Mouse (Mus musculus) midbrain, embryonic 16.5 days (tissue): ENCODE data around the gene Tha1. TPM values are rescaled to one million over a fixed set of nuclear protein-coding genes. Genes with fewer than 3 reads are reported as not detected.

ENCODE experiments used
- ATAC-seq: fragments of 200-750 bp; cut with Nextera tagmentation; 2 replicates; pipeline ENCODE4 v1.8.0; 2017; ENCODE audit warnings: moderate TSS enrichment
- H3K27ac ChIP-seq: fragments of 300-500 bp; sonication (generic); 2 replicates; pipeline ENCODE4 v1.5.1; 2014; ENCODE audit warnings: mild to moderate bottlenecking, low read length, mixed read lengths
- H3K27me3 ChIP-seq: fragments of 300-500 bp; sonication (generic); 2 replicates; pipeline ENCODE4 v1.6.1; 2014; ENCODE audit warnings: low read depth, low read length, mixed read lengths; ENCODE audit not compliant: control insufficient read depth, insufficient read depth
- H3K36me3 ChIP-seq: fragments of 300-500 bp; sonication (generic); 2 replicates; pipeline ENCODE4 v1.6.1; 2014; ENCODE audit warnings: mild to moderate bottlenecking, low read length, moderate library complexity, mixed read lengths; ENCODE audit not compliant: control insufficient read depth, insufficient read depth
- H3K4me1 ChIP-seq: fragments of 300-500 bp; sonication (generic); 2 replicates; pipeline ENCODE4 v1.6.1; 2014; ENCODE audit warnings: mild to moderate bottlenecking, low read length, mixed read lengths; ENCODE audit not compliant: control insufficient read depth, insufficient read depth
- H3K4me2 ChIP-seq: fragments of 300-500 bp; sonication (generic); 2 replicates; pipeline ENCODE4 v1.6.1; 2014; ENCODE audit warnings: mild to moderate bottlenecking, low read length, mixed read lengths
- H3K4me3 ChIP-seq: fragments of 300-500 bp; sonication (generic); 2 replicates; pipeline ENCODE4 v1.5.1; 2014; ENCODE audit warnings: low read depth, mild to moderate bottlenecking, low read length, moderate library complexity, mixed read lengths
- H3K9ac ChIP-seq: fragments of 300-500 bp; sonication (generic); 2 replicates; pipeline ENCODE4 v1.6.1; 2014; ENCODE audit warnings: low read depth, low read length, mixed read lengths
- H3K9me3 ChIP-seq: fragments of 300-500 bp; sonication (generic); replicated peaks from 2 replicates; pipeline ENCODE4 v1.6.1; 2014; ENCODE audit warnings: mild to moderate bottlenecking, low read length, mixed read lengths; ENCODE audit not compliant: control insufficient read depth, poor library complexity, severe bottlenecking
- WGBS: fragments of 180-500 bp; shearing (Covaris S2); extraction: QIAGEN DNeasy Blood & Tissue Kit; methylation state at CpG from one replicate; pipeline ENCODE4 v1.1.7; 2014; 5-methylcytosine and 5-hydroxymethylcytosine counted together
- polyA plus RNA-seq: library from polyadenylated mRNA; unstranded; fragments of >200 nt; fragmentation: Nextera tagmentation; extraction: Ambion mirVana; gene quantifications from 2 replicates; pipeline ENCODE4 v1.2.1, GENCODE M21; 2015

Tha1 gene
- polyA plus RNA-seq, 1 experiment from 2014 or later = 5.0 TPM

DNA sequence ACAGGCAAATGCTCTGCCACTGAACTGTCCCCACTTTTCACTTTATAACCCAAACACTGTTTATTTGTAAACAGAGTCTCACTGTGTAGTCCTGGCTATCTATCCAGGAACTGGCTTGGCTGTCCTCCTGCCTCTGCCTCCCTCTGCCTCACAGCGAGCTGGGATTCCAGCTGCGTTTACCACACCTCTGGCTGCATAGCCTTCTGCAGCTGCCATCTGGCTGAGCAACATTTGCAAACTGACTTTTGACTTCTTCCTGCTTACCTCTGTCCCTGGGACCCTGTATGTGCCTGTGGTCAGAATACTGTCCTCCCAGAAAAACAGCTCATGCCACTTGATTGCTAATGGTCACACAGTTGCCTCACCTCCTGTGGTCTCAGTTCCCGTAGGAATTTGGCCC lies 45.9 kb downstream of the Tha1 start:
- Histone ChIP-seq H3K4me2 (no peak overlapping the region), H3K27me3 (no peaks in the 10 kb centered on the region), H3K36me3 (no peaks in the 10 kb centered on the region), H3K4me1 (peaks cover 21% of the 10 kb centered on the region), H3K9ac (no peak overlapping the region), H3K4me3 (no peak overlapping the region), H3K9me3 (no peaks in the 10 kb centered on the region), H3K27ac (no peak overlapping the region)
- 78% methylated on average over 3 of the region's 3 CpGs for WGBS
- no peak for ATAC-seq

DNA sequence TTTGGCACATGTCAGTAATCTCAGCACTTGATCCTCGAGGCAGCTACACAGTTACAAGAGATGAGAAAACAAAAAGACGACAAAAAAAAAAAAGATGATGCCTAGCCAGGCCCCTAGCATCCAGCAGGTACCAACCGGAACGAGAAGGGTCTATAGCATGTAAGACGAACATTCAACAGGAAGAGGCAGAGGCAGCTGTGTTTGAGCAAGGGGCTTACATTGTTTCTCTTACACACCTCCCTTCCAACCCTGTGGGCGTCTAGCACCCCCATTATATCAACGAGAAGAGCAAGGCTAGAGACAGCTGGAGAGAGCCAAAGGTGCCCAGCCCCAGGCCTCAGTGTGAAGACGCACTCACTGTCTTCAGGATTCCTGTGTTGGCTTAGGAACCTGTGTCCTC lies 46.4 kb downstream of the Tha1 start:
- Histone ChIP-seq H3K9ac (no peak overlapping the region), H3K27ac (no peak overlapping the region), H3K9me3 (no peaks in the 10 kb centered on the region), H3K36me3 (no peaks in the 10 kb centered on the region), H3K4me3 (no peak overlapping the region), H3K27me3 (no peaks in the 10 kb centered on the region), H3K4me1 (peaks cover 19% of the 10 kb centered on the region), H3K4me2 (no peak overlapping the region)
- ATAC-seq = no peak
- WGBS = 73% methylated on average over 8 of the region's 8 CpGs

DNA sequence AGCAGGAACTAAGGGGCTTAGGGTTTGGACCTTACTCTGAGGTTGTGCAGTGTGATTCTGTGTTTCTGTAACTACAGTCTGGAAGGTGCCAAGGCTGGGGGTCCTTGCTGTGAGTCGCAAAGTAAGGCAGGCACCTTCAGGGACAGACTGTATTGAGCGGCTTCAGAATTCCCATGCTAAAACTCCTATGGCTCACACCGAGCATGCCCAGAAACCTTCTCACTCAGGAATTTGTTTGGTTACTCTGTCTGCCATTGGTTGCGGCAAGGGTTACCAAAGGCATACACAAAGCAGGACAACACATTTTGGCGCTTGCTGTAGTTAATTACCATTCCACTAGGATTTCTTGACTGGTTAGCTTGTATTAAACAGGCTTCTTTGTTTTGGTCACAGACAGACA lies 47.1 kb downstream of the Tha1 start:
- Histone ChIP-seq H3K9ac (peak overlapping the region; percentile 62), H3K4me2 (peak overlapping the region; percentile 79), H3K27ac (peak overlapping the region; percentile 38; the same call in 1 of the 2 replicates), H3K36me3 (no peaks in the 10 kb centered on the region), H3K4me1 (peaks cover 19% of the 10 kb centered on the region), H3K9me3 (no peaks in the 10 kb centered on the region), H3K4me3 (peak overlapping the region; percentile 39), H3K27me3 (no peaks in the 10 kb centered on the region)
- 6% methylated on average over 5 of the region's 5 CpGs for WGBS
- ATAC-seq = peak; percentile 36; the same call in 1 of the 2 replicates

DNA sequence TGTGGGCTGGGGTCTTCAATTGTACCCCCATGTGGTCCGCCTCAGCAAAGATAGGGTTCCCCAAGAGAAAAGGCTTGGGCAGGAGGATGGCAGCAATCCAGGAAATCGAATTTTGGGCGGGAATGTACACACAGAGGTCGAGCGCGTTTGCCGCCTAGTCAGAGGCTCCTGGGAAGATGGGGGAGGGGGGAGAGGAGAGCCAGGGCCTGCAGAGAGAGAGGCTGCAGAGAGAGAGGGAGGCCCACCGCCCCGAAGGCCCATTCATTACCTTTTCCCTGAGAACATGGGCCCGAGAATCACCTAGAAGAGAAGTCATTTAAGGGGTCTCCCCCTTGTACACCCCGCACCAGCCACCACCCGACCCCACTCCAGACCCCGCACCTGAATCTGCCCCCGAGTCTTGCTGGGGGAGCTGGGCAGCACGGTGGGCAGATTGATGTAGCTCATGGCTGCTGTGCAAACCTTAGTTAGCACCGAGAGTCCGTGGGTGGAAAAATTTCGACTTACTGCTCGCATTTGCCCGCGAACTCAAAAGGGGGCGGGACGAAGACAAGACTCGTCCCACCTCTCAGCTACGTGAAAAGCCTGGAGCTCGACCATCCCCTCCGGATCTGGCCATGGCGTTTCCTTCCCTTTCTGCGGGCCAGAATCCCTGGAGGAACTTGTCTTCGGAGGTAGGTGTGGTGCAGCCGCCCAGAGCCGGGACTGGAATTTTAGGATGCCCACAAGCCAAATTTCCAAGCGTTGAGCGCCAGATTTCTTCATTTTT lies 47.8 kb downstream of the Tha1 start, which contains the start of the genes Afmid and Tk1:
Gene Afmid, plus strand, starts transcription at position 592 of the 769 bp plus-strand sequence.
Gene Tk1, minus strand, starts transcription at position 760 of the 769 bp plus-strand sequence.
- peak; percentile 40; the same call in 1 of the 2 replicates for ATAC-seq
- peak within 1 kb of the TSS; percentile 79 for H3K4me2 ChIP-seq
- H3K27me3 ChIP-seq = no peaks in the 10 kb centered on the region
- peak within 1 kb of the TSS; percentile 62 for H3K9ac ChIP-seq
- no peaks in the 10 kb centered on the region for H3K9me3 ChIP-seq
- H3K36me3 ChIP-seq = no peaks in the 10 kb centered on the region
- peak within 1 kb of the TSS; percentile 38; the same call in 1 of the 2 replicates for H3K27ac ChIP-seq
- under 1% methylated on average over 34 of the region's 34 CpGs for WGBS
- peak within 1 kb of the TSS; percentile 39 for H3K4me3 ChIP-seq
- H3K4me1 ChIP-seq = peaks cover 19% of the 10 kb centered on the region

DNA sequence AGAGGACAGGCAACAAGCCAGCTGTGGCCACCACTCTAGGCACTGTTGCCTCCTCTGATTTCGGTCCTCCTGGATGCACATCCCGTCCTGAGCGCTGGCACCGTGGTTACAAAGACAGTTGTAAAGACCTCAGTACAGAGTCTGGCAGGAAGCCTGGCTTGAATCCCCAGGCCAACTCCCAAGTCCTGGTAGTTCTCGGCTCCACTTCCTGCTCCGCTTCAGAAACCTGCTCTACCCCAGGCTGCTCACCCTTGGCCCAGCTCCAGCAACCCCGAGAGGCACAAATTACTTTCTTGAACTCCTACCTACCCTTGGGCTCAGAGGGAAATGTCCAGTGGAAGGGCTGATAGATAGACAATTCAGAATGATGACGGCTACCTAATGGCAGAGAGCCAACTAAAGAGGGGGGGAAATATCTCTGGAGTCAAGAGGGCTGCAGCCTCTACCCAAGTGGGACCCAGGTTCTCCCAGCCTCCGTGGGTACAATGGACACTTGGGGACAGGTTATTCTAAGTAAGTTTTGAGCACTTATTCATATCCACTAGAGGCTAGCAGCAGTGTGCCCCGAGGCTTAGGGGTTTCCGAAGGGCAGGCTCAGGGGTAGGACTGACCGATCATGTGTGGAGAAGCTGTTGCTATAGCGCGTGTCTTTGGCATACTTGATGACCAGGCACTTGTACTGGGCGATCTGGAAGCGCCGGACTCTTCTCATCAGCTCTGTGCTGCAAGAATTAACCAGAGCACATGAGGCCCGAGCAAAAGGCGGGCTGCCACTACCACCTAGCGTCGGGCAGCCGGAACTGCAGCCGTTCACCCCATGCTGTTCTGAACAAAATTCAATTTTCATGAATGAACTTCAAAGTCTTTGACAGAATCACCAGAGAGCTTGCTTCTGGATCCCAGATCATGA lies 49.0 kb downstream of the Tha1 start:
- WGBS = 17% methylated on average over 23 of the region's 23 CpGs
- peak overlapping the region; percentile 15; the same call in 1 of the 2 replicates for H3K4me3 ChIP-seq

DNA sequence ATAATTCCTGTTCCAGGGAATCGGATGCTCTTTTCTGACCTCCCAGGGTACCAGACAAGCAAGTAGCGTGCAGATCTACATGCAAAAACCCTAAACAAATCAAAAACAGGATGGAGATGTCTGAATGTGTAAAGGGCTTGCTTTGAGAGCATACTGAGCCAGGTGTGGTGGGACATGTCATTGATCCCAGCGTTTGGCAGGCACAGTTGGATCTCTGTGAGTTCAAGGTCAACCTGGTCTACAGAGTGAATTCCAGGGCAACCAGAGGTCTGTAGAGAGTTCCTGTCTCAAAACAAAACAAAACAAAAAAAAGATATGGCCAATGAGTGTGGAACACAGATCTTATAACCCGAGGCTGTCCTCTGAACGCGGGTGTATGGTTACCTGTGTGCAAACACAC lies 49.9 kb downstream of the Tha1 start:
- peaks cover 23% of the 10 kb centered on the region for H3K4me1 ChIP-seq

More for the DNA sequence above, 49.0 kb downstream of the Tha1 start:
- no peak overlapping the region for H3K27ac ChIP-seq
- H3K27me3 ChIP-seq = no peaks in the 10 kb centered on the region
- H3K9ac ChIP-seq = no peak overlapping the region
- peak overlapping the region; percentile 79 for H3K4me2 ChIP-seq
- H3K9me3 ChIP-seq = no peaks in the 10 kb centered on the region
- ATAC-seq = peak; percentile 76
- H3K36me3 ChIP-seq = no peaks in the 10 kb centered on the region
- H3K4me1 ChIP-seq = peaks cover 19% of the 10 kb centered on the region

DNA sequence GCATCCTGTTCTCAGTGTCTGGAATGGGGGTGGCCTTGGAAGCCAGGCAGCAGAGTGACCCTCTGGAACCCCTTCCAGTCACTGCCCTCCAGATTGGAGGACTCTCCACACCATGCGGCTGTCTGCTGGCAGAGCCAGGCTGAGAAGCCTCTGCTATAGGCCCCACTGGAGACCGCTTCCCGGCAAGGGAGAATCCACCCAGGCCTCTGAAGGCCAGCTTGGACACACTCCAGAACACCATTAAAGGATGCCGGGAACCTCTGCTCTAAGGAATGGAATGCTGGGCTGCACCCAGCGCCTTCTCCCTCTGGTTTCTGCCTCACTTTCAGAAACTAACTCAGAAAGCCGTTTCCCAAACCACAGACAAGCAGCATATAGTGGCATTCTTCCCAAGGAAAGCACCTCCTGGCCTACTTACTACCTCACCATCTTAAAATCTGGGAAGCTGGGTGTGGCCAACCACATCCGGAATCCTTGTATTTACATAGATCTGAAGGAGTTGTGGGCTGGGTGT lies 50.5 kb downstream of the Tha1 start:
- H3K4me2 ChIP-seq = no peak overlapping the region
- 86% methylated on average over 7 of the region's 7 CpGs for WGBS
- no peak for ATAC-seq
- H3K27ac ChIP-seq = no peak overlapping the region
- no peaks in the 10 kb centered on the region for H3K9me3 ChIP-seq
- H3K27me3 ChIP-seq = no peaks in the 10 kb centered on the region
- no peak overlapping the region for H3K4me3 ChIP-seq
- no peaks in the 10 kb centered on the region for H3K36me3 ChIP-seq
- H3K4me1 ChIP-seq = peaks cover 23% of the 10 kb centered on the region
- no peak overlapping the region for H3K9ac ChIP-seq

More for the DNA sequence above, 49.9 kb downstream of the Tha1 start:
- no peaks in the 10 kb centered on the region for H3K36me3 ChIP-seq
- no peaks in the 10 kb centered on the region for H3K9me3 ChIP-seq
- no peak overlapping the region for H3K4me2 ChIP-seq
- H3K4me3 ChIP-seq = no peak overlapping the region
- ATAC-seq = no peak
- no peaks in the 10 kb centered on the region for H3K27me3 ChIP-seq
- no peak overlapping the region for H3K27ac ChIP-seq
- H3K9ac ChIP-seq = no peak overlapping the region
- 94% methylated on average over 6 of the region's 6 CpGs for WGBS

DNA sequence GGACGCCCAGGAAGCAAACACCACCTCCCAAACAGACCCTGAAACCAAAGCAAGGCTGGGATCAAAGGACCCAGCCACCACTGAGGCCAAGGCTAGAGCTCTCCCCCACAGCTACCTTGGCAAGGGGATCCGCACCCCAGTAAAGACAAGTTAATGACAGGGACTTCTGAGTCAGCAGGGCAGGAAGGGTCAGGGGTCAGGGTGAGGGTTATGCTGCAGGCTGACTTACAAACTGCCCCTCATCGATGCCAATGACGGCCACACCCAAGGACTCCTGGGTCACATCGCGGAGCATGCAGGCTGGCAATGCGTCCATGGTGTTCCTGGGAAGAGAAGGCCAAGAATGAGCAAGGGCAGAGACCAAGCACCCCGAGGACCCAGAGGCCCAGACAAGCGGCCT lies 51.4 kb downstream of the Tha1 start:
- Histone ChIP-seq H3K27me3 (no peaks in the 10 kb centered on the region), H3K4me2 (no peak overlapping the region), H3K36me3 (no peaks in the 10 kb centered on the region), H3K4me3 (no peak overlapping the region), H3K9ac (no peak overlapping the region), H3K9me3 (no peaks in the 10 kb centered on the region), H3K27ac (no peak overlapping the region), H3K4me1 (peaks cover 23% of the 10 kb centered on the region)
- 92% methylated on average over 9 of the region's 9 CpGs for WGBS
- ATAC-seq = no peak
